Mouse (Mus musculus): ENCODE measurements around the gene Ergic1.

DNA sequence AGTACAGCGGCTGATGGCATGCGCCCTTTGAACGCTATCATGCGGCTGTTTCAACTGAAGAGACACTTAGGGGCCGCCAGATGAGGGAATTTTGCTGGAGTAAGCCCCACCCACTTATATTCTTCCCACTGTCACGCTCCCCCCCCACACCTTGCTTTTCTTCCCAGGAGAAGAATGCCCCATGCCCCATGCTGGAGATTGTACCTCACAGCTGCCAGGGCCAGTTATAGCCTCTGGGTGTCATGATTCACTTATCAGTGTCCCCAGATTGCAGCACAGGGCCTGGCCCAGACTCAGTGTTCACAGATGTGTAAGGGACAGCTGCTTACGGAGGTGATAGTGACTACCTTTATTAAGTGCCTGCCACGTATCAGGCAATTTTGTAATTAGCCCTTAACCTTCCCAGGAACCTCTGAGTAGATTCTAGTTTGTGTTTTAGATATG, 84.1 kb downstream of the Ergic1 start:
- TF ChIP-seq CTCF (IDR thresholded peaks at IDR 0.05; ENCODE audit: borderline replicate concordance, extremely low read depth, insufficient read depth, insufficient read length) (no peak), POLR2A (IDR thresholded peaks at IDR 0.05; ENCODE audit: borderline replicate concordance, extremely low read depth, insufficient read depth, insufficient read length, poor library complexity, severe bottlenecking) (no peak)

Measured in brain, embryonic 14.5 days (tissue).